Mouse (Mus musculus): ENCODE data around the gene Cntn1.

DNA sequence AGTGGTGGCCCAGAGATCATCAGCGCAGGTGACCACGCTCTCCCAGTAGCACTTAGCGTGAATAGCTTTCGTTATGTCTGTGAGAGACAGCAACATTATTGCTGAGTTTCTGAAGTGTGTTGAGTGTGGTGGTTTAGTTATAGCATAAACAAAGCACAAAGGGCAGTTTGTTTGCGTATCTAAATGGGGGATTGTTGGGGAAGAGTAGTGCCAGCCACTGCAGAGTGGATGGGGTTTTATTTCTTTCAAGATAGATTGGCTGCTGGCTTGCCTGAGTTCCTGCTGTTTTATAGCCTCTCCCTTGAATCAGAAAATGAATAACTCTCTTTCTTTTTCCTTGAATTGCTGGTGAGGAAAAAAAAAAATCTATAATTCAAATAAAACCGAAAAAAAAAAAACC, 86.1 kb downstream of the Cntn1 start:
- TF ChIP-seq POLR2A (IDR thresholded peaks at IDR 0.05; ENCODE audit: borderline replicate concordance, low read depth, low read length), result no peak
- no peak for TF ChIP-seq CTCF (IDR thresholded peaks at IDR 0.05; ENCODE audit: low read depth, low read length)
